Mouse (Mus musculus) R1 (cell line): ENCODE measurements around the gene Zfp760.
"Not testable (repeated sequence)": the region's sequence is repeated elsewhere in the genome, so short reads cannot be mapped to it uniquely, and the experiment has no call there.

Experiments used
- DNase-seq: peaks from one replicate; pipeline ENCODE4 v3.0.0-alpha.2; 2018; ENCODE audit warnings: low read depth, low spot score

The Zfp760 gene

DNA sequence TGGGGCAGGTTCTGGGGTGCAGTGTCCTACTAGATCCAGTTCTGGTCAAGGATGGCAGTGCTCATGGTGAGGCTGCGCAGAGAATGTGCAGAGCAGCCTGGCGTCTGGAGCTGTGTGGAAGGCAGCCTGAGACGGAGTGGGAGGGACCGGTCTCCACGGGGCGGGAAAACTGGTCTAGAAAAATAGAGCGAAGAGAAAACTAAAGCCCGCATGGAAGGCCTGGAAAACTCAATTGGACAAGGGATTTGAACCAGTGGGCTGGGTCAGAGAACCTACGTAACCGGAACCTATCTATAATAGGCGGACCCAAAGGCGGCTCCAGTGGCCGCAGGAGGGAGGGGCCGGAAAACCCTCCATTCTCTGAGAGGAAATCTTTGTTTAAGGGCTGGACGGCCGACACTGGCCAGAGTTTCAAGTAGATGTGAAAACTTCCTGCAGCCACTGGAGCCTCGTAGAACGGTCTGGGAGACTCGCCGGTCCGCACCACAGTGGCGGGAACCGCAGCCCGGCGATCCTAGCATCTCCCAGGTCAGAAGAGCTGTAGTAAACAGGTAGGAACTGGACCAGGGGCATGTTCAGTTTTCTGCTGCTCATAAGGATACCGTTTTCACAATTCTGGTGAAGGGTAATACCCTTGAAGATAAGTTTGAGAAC is at the start of gene Zfp760:
Gene Zfp760 (plus strand): TSS at position 399 of the 654 bp plus-strand sequence.
- DNase-seq = peak; percentile 99

DNA sequence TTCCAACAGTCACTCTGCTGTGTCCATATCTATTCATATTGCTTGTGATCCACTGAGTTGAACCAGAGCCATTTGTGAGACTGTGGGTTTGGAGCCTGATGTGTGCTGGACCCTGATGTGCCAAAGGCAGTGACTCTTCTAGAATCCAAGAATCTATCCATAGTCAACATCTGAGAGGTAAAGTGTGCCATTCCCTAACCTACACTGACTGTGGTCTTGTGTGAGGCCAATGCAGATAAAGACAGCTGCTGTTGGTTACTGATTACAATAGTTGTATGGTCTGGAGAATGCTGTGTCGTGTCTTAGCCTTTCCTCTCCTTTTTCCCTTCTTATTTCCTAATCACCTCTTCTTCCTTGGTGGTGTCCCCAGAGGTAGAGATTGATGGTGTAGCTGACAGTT is 28.7 kb upstream of the Zfp760 start:
- DNase-seq = not testable (repeated sequence)

DNA sequence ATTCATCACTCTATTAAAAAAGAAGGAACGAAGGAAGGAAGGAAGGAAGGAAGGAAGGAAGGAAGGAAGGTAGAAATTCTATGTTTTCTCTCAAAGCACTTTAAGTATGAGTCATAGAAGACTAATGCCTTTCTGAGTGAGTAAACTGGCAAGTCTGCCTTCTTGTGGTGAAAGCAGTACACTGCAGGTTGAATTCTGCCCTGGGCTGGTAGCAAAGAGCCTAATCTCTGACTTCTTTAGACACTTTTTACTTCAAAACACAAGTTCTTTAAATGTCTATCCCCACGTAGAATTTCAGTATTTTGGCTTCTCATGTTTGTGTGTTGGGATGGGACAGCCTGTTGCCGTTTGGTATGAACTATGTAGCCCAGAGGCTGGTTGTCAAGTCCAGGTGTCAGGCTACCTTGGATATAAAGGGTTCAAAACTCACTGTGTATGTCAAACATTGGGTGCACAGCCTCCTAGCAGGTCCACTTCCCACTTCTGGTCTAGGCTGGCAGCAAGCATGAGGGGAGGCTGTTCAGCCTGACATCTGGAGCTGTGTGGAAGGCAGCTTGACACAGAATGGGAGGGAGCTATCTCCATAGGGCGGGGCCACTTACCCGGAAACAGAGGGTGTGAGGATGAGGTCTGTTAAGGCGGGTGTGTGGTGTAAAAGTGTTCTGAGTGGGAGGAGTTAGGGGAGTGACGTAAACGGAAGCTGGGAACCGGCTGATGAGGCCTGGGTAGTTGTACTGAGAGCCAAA is 28.1 kb upstream of the Zfp760 start:
- DNase-seq = peak; percentile 97

DNA sequence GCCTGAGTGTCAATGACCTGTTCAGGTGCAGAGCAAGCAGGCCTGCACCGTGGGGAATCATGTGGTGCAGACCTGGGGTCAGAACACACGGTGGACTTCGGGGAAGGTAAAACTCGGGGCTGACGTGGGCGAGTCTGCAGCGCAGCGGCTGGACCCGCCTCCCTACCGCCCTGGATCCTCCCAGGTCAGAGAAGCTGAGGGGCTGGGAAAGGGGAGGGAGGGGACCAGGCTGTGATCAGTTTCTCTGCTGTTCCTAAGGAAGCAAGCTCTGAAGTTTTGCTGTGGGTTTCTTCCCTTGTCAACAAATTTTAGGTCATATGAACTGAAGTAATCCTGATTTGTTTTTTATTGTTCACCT is 27.5 kb upstream of the Zfp760 start:
- DNase-seq = not testable (repeated sequence)

DNA sequence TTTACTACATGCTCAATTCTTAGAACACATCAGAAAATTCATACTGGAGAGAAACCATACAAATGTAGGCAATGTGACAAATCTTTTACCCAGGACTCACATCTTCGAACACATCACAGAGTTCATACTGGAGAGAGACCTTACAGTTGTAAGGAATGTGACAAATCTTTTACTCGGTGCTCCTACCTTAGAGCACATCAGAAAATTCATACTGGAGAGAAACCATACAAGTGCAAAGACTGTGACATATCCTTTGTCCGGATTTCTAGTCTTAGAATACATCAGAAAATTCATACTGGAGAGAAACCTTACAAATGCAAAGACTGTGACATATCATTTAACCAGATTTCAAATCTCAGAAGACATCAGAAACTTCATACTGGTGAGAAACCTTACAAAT is 16.0 kb upstream of the Zfp760 start, which contains the start of gene Gm10226:
Gene Gm10226 (plus strand): TSS at position 301 of the 400 bp plus-strand sequence.
- DNase-seq = no peak

DNA sequence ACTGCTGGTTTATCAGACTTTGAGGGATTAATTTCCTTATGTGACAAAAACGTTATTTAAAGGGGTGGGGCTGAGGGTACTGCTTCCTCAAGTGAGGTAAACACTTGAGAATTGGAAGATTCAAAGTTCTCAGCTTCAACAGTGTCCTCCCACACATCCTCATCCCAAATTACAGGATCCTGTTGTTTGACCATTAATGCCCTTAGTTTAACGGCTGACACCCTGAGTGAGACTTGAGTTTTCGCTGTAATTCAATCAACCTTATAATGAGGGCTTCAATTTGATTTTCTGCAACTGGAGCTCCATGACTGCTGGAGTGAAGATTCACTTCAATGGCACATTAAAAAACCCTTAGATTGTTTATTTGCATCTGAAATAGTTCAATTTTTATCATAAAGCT is 14.2 kb upstream of the Zfp760 start:
- no peak for DNase-seq

DNA sequence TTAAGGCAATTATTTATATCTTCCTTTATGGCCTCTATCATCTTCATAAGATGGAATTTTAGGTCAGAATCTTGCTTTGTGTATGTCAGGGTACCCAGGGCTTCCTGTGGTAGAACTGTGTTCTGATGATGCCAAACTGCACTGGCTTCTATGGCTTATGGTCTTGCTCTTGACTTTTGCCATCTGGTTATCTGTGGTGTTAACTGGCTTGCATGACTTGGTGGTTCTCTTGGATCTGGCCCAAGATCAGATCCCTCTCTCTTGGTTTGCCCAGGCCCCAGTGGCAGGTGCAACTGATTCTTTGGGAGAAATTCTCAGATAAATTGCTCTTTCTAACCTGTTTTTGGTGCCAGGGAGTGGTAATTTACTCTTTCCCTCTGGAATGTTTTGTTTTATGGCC is 11.5 kb upstream of the Zfp760 start:
- no peak for DNase-seq

DNA sequence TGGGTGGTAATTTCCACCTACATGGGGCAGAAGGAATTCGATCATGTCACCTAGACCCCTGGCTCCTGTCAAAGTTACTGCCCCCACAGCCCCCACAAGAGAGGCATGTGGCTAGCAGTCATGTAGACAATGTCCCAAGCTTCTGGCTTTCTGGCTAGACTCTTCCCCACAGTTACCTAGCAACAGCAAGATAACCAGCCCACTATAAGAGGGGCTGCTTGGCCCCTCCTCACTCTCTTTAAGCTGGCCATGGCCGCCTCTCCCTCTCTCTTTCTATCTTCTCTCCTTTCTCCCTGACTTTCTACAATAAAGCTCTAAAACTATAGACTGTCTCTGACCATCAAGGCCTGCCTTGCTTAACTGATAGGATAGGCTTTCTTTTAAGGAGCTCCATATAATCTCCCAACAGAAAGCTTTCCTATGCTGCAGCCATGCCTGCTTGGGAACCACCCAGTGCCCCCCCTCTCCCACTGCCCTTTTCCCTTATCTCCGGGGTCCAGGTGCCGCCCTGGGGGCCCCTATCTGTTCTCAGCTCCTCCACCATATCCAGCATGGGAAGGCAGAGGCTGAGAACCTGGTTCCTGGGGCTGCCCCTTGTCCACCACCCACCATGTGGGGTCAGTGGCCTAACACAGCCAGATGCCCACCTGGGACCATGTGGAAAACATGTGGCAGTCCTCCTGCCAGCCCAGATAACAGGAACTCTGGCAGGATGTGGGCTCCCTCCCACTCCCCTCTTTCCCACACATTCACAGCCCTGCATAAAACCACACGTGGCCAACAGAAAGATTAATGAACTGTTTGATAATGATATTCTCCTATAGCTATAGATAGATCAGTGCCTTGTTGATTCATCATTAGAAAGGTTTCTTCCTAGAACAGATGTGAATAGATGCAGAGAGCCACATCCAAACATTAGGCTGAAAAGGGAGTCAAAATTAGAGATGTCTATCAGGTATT is 5.0 kb upstream of the Zfp760 start:
- no peak for DNase-seq

DNA sequence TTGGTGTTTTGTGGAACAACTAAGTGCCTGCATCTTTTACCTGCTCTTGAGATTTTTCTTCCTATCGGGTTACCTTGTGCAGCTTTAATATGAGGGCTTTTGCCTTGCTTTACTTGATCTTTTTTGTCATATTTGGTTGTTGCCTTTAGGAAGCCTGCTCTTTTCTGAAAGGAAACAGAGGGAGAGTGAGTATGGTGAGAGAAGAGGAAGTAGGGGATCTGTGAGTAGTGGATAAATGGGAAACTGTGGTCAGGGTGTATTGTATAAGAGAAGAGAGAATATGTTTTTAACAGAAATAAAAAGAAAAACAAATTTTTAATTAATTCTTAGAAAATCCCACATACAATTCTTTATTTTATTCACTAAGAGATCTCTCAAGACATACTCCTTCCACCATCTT is 4.1 kb upstream of the Zfp760 start:
- DNase-seq = no peak

DNA sequence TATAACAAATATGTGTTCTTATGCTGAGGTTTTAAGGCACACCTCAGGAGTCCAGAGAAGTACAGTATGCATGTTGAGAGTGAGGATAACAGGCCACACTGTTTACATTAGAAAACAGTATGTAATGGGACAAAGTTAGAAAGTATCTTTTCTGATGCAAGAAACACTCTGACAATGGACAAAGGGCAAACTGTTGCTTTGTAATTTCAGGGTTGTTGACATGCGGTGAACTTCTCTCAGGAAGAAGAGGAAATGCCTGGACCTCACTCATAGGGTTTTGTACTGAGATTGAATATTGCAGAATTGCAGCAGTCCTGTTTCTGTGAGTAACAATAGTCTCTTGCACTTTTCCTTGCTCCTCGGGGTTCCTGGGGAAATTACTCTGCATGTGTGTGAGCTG is 860 bp downstream of the Zfp760 start:
- DNase-seq = no peak

DNA sequence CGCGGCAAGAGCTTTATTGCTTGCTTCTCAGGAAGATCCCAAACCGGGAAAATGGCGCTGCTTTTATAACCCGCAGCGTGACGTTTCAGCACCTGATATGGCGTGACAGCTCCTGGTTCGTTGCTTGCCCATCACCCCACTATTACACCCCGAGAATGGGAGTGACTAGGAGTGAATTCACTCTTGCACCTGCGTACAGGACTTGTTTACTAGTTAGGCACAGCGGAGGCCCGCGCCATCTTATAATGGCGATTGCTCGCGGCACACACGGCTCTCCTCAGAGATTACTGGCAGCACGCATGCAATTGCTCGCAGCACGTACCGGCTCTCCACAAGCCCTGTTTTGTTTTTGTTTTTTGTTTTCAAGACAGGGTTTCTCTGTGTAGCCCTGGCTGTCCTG is 23.0 kb downstream of the Zfp760 start, which contains the start of gene Zfp229:
Gene Zfp229 (plus strand): TSS at position 301 of the 400 bp plus-strand sequence.
- not testable (repeated sequence) for DNase-seq

DNA sequence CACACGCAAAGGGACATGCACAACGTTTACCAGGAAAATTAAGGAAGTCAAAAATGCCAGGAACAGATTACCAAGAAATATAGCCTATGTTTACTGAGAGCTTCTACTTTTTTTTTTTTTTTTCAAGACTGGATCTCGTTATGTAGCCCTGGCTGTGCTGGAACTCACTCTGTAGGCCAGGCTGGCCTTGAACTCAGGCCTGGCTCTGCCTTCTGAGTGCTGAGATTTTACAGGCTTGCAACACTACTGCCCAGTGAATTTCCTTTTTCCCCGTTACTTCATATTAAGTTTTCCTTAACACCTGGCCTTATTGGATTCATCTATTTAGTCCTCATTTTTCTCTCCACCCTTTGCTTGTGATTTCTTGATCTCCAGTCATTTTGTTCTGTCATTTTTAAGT is 25.5 kb downstream of the Zfp760 start:
- no peak for DNase-seq

DNA sequence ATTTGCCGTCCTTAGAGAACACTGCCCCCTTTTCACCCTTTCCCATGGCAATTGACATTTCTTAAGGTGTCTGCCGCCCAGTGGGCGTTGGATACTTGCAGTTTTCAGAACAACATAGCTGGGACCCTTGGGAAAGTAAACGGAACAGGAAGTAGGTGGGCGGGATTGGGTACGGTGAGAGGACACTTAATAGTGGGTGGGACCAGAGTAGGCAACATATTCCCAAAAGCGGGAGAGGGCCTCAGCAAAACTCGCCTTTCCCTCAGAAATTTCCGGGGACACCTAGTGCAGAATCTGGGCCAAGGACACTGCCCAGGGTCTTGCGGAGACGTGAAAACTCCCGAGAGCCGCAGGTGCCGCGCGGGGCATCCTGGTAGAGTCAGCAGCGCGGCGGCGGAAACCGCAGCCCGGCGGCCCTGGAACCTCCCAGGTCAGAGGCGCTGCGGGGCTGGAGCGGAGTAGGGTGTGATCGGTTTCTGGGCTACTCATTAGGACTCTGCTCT is 26.0 kb downstream of the Zfp760 start:
- peak; percentile 96 for DNase-seq

DNA sequence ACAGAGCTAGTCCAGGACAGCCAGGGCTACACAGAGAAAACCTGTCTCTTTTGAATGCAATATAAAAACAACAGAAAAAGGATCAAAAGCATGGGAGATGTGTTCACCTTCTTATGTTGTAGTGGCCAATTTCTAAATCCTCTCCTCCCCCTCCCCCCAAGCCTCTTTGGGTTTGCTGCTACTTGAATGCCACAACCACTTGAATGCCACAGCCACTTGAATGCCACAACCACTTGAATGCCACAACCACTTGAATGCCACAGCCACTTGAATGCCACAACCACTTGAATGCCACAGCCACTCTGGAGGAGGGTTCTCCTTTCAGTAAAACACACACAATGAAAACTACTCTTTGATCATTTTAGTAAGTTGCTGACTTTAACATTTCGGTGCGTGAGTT is 45.2 kb downstream of the Zfp760 start:
- DNase-seq = no peak

DNA sequence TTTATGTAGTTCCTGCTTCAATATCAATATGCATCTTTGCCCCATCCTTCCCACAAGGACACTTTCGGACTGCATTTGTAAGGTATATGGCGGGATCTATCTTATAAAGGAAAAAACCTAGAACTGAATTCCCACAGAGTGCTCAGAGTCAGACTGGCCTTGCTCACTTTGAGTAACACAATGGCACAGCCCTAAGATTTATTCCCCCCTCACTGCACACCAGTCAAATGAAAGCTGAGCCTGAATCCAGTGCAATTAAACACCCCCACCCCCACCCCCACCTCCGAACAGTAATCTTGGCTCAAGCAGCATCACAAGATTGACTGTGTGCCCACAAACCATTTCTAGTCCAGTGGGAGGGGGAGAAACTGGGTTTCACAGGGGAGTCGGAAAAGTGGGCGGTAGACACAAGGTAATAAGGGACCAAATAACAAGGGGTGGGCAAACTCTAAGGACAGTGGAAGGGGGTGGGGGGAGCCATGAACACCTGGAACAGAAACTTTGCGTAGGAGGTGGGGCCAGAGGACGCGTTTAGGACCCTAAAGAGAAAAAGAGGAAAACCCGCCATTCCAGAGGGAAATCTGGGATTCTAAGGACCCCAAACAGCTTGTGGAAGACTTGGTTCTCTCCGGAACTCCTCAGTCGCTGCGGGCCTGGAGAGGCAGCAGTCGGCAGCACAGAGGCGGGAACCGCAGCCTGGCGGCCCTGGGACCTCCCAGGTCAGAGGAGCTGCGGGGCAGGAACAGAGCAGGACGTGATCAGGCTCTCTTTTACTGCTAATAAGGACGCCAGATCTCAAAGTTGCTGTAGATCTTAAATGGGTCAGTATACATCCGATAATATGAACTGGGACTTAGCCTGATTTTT is 46.0 kb downstream of the Zfp760 start:
- DNase-seq = peak; percentile 45

DNA sequence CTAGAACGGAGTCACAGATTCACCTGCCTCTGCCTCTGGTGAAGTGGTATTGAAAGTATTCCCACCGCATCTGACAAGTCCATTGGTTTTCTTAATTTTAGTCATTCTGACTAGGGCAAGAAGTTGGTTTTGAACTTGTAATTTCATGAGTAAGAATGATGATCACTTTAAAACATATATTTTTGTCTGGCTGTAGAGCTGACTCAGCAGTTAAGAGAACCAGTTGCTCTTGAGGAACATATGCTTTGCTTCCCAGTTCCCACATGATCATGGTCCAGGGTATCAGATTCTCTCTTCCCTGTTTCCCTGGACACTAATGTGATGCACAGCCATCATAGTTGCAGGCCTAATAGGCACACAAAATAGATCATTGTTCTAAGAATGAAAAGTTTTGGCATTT is 62.8 kb downstream of the Zfp760 start:
- DNase-seq = no peak
